Mouse (Mus musculus): ENCODE data around the gene Snhg11. TPM values are rescaled to one million over a fixed set of nuclear protein-coding genes. Genes with fewer than 3 reads are reported as not detected.

The Snhg11 gene
- total and polyA plus RNA-seq, 2 experiments from 2014 or later: 169 to 635 TPM

GRCm38 (mm10) chr2:158376123-158376687 lies 767 bp downstream of the Snhg11 start:
- peak overlapping the region; percentile 96 for H3K9ac ChIP-seq (replicated peaks; ENCODE audit: low read length, poor library complexity, severe bottlenecking)
- no peaks in the 10 kb centered on the region for H3K27me3 ChIP-seq (ENCODE audit: insufficient read depth, low read length)
- 18% methylated on average over 12 of the region's 12 CpGs for WGBS
- H3K36me3 ChIP-seq (ENCODE audit: insufficient read depth, low read length): peaks cover 3% of the 10 kb centered on the region; the same call in 1 of the 2 replicates
- H3K4me1 ChIP-seq (ENCODE audit: insufficient read depth, low read length): peaks cover 5% of the 10 kb centered on the region; the same call in 1 of the 2 replicates
- TF ChIP-seq CTCF (IDR thresholded peaks at IDR 0.05): 0 out of 2 replicates have a peak, but pooled peaks have one; percentile 1
- no peak for DNase-seq (ENCODE audit: low spot score)
- H3K9me3 ChIP-seq (ENCODE audit: low read length): no peaks in the 10 kb centered on the region
- peak overlapping the region; percentile 66 for H3K4me3 ChIP-seq (ENCODE audit: low read depth, low read length)
- H3K4me2 ChIP-seq (ENCODE audit: low read depth, low read length, poor library complexity, severe bottlenecking): peak overlapping the region; percentile 59
- H3K27ac ChIP-seq (ENCODE audit: low read depth, low read length): peak overlapping the region; percentile 95
- ATAC-seq (ENCODE audit: low FRiP score): peak; percentile 22; the same call in 1 of the 2 replicates

GRCm38 (mm10) chr2:158376798-158377197 lies 1.4 kb downstream of the Snhg11 start:
- Histone ChIP-seq H3K36me3 (ENCODE audit: insufficient read depth, low read length) (peaks cover 3% of the 10 kb centered on the region; the same call in 1 of the 2 replicates), H3K9ac (replicated peaks; ENCODE audit: low read length, poor library complexity, severe bottlenecking) (peak overlapping the region; percentile 96), H3K27ac (ENCODE audit: low read depth, low read length) (peak overlapping the region; percentile 95), H3K27me3 (ENCODE audit: insufficient read depth, low read length) (no peaks in the 10 kb centered on the region), H3K9me3 (ENCODE audit: low read length) (no peaks in the 10 kb centered on the region), H3K4me1 (ENCODE audit: insufficient read depth, low read length) (peaks cover 5% of the 10 kb centered on the region; the same call in 1 of the 2 replicates), H3K4me2 (ENCODE audit: low read depth, low read length, poor library complexity, severe bottlenecking) (peak overlapping the region; percentile 59), H3K4me3 (ENCODE audit: low read depth, low read length) (peak overlapping the region; percentile 66)
- WGBS: 57% methylated on average over 7 of the region's 7 CpGs
- peak; percentile 42 for DNase-seq (ENCODE audit: low spot score)
- no peak for ATAC-seq (ENCODE audit: low FRiP score)
- TF ChIP-seq CTCF (IDR thresholded peaks at IDR 0.05): no peak

- H3K4me3 ChIP-seq (ENCODE audit: low read depth, low read length): peak overlapping the region; percentile 66
- WGBS: 88% methylated on average over 1 of the region's 1 CpGs
- peaks cover 6% of the 10 kb centered on the region; the same call in 1 of the 2 replicates for H3K36me3 ChIP-seq (ENCODE audit: insufficient read depth, low read length)
- no peaks in the 10 kb centered on the region for H3K27me3 ChIP-seq (ENCODE audit: insufficient read depth, low read length)
- 0 out of 2 replicates have a peak overlapping the region, but pooled peaks have one; percentile 13 for H3K9ac ChIP-seq (replicated peaks; ENCODE audit: low read length, poor library complexity, severe bottlenecking)
- peak overlapping the region; percentile 59 for H3K4me2 ChIP-seq (ENCODE audit: low read depth, low read length, poor library complexity, severe bottlenecking)
- no peak for TF ChIP-seq CTCF (IDR thresholded peaks at IDR 0.05)
- peaks cover 5% of the 10 kb centered on the region; the same call in 1 of the 2 replicates for H3K4me1 ChIP-seq (ENCODE audit: insufficient read depth, low read length)
- H3K27ac ChIP-seq (ENCODE audit: low read depth, low read length): no peak overlapping the region
- ATAC-seq (ENCODE audit: low FRiP score) (no peak), DNase-seq (ENCODE audit: low spot score) (no peak)
- no peaks in the 10 kb centered on the region for H3K9me3 ChIP-seq (ENCODE audit: low read length)
Measured at GRCm38 (mm10) chr2:158377811-158378210, 2.4 kb downstream of the Snhg11 start.

- no peak for ATAC-seq (ENCODE audit: low FRiP score)
- H3K4me1 ChIP-seq (ENCODE audit: insufficient read depth, low read length): peaks cover 5% of the 10 kb centered on the region; the same call in 1 of the 2 replicates
- H3K4me2 ChIP-seq (ENCODE audit: low read depth, low read length, poor library complexity, severe bottlenecking): peak overlapping the region; percentile 22; the same call in 1 of the 2 replicates
- WGBS: 38% methylated on average over 13 of the region's 13 CpGs
- peak; percentile 97 for TF ChIP-seq CTCF (IDR thresholded peaks at IDR 0.05)
- 0 out of 2 replicates have a peak overlapping the region, but pooled peaks have one; percentile 14 for H3K27ac ChIP-seq (ENCODE audit: low read depth, low read length)
- DNase-seq (ENCODE audit: low spot score): peak; percentile 95
- H3K9me3 ChIP-seq (ENCODE audit: low read length): no peaks in the 10 kb centered on the region
- H3K4me3 ChIP-seq (ENCODE audit: low read depth, low read length): 0 out of 2 replicates have a peak overlapping the region, but pooled peaks have one; percentile 1
- no peaks in the 10 kb centered on the region for H3K27me3 ChIP-seq (ENCODE audit: insufficient read depth, low read length)
- peaks cover 9% of the 10 kb centered on the region for H3K36me3 ChIP-seq (ENCODE audit: insufficient read depth, low read length)
- no peak overlapping the region for H3K9ac ChIP-seq (replicated peaks; ENCODE audit: low read length, poor library complexity, severe bottlenecking)
Measured at GRCm38 (mm10) chr2:158379354-158380078, 4.1 kb downstream of the Snhg11 start.

GRCm38 (mm10) chr2:158386072-158386471 lies 10.6 kb downstream of the Snhg11 start:
- H3K27ac ChIP-seq (ENCODE audit: low read depth, low read length): no peak overlapping the region
- DNase-seq (ENCODE audit: low spot score) (no peak), ATAC-seq (ENCODE audit: low FRiP score) (no peak)
- no peak overlapping the region for H3K9ac ChIP-seq (replicated peaks; ENCODE audit: low read length, poor library complexity, severe bottlenecking)
- 45% methylated on average over 8 of the region's 8 CpGs for WGBS
- peaks cover 16% of the 10 kb centered on the region for H3K36me3 ChIP-seq (ENCODE audit: insufficient read depth, low read length)
- TF ChIP-seq CTCF (IDR thresholded peaks at IDR 0.05): no peak
- H3K4me2 ChIP-seq (ENCODE audit: low read depth, low read length, poor library complexity, severe bottlenecking): no peak overlapping the region
- H3K9me3 ChIP-seq (ENCODE audit: low read length): no peaks in the 10 kb centered on the region
- no peaks in the 10 kb centered on the region for H3K27me3 ChIP-seq (ENCODE audit: insufficient read depth, low read length)
- H3K4me1 ChIP-seq (ENCODE audit: insufficient read depth, low read length): no peaks in the 10 kb centered on the region
- no peak overlapping the region for H3K4me3 ChIP-seq (ENCODE audit: low read depth, low read length)

GRCm38 (mm10) chr2:158389421-158389820 lies 14.0 kb downstream of the Snhg11 start:
- no peaks in the 10 kb centered on the region for H3K9me3 ChIP-seq (ENCODE audit: low read length)
- ATAC-seq (ENCODE audit: low FRiP score) (no peak), DNase-seq (ENCODE audit: low spot score) (no peak)
- no peak overlapping the region for H3K4me2 ChIP-seq (ENCODE audit: low read depth, low read length, poor library complexity, severe bottlenecking)
- no peaks in the 10 kb centered on the region for H3K27me3 ChIP-seq (ENCODE audit: insufficient read depth, low read length)
- TF ChIP-seq CTCF (IDR thresholded peaks at IDR 0.05): no peak
- H3K4me3 ChIP-seq (ENCODE audit: low read depth, low read length): no peak overlapping the region
- H3K27ac ChIP-seq (ENCODE audit: low read depth, low read length): no peak overlapping the region
- no peaks in the 10 kb centered on the region for H3K4me1 ChIP-seq (ENCODE audit: insufficient read depth, low read length)
- 91% methylated on average over 7 of the region's 7 CpGs for WGBS
- peaks cover 11% of the 10 kb centered on the region; the same call in 1 of the 2 replicates for H3K36me3 ChIP-seq (ENCODE audit: insufficient read depth, low read length)
- H3K9ac ChIP-seq (replicated peaks; ENCODE audit: low read length, poor library complexity, severe bottlenecking): no peak overlapping the region

All from midbrain, postnatal 0 days (tissue).